Mouse (Mus musculus): ENCODE data around the gene Ssr4.
A peak's percentile ranks its signal among the peaks of the same experiment; 100 is the strongest.
"Not testable (repeated sequence)": the region's sequence is repeated elsewhere in the genome, so short reads cannot be mapped to it uniquely, and the experiment has no call there.

Gene Ssr4

DNA sequence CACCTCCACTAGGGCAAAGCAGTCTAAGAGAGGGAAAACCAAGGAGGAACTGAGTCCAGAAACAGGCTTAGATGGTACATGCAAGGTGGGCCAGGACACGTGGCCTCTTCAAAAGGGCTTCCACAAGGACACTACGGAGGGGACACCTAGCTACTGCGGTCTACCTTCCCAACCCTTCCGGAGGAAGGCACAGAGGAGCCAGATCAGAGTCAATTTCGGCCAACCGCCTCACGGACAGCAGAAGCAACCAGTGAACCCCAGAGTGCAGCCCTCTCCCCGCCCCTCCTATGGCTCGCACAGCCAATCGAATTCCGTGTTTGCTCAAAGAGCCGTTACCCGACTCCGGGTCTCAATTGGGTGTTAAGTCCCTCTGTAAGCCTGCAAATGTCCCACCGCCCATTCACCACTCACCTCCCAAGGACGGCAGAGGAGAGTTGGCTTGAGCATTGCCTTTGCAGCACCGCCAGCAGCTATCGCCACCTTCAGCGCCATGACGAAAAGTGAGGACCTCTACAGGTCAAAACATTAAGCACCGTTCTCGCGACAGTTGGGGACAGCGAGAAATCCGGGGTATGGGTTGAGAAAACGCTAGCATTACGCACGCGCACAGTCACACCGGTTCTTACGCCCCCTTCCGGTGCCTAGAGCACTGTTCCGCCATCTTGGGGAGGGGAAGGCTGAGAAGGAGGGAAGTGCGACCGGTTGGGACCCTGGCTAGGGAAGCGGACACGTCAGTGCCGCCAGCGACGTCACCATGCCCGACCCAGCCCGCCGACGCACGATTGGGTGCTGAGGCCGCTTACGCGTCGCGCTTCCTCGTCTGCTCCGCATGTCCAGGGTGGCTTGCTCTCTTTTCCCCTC lies at the start of gene Ssr4, which contains the start of gene Idh3g:
Gene Ssr4 (plus strand): TSS at position 665 of the 861 bp plus-strand sequence.
Gene Idh3g (minus strand): TSS at position 534 of the 861 bp plus-strand sequence.
- peak; percentile 96 for DNase-seq (ENCODE audit: low read depth)

DNA sequence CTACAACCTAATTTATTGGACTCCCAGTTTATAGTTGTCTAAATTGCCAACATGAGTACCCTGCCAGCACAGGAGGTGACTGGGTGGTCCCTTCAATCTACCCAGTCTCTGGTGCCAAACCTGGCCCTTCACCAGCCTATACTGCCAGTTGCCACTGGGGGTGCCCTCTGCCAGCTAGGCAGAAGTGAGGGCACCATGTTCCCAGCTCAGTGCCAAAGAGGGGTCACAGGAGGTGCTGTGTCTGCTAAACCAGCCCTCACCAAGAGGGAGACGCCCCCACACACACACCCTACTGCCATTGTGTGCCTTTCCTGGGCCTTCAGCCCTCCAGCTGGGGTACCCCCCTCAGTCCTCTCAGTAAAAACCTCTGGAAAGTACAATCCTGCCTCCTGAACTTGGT lies 48.7 kb upstream of the Ssr4 start:
- DNase-seq (ENCODE audit: low read depth), result no peak

DNA sequence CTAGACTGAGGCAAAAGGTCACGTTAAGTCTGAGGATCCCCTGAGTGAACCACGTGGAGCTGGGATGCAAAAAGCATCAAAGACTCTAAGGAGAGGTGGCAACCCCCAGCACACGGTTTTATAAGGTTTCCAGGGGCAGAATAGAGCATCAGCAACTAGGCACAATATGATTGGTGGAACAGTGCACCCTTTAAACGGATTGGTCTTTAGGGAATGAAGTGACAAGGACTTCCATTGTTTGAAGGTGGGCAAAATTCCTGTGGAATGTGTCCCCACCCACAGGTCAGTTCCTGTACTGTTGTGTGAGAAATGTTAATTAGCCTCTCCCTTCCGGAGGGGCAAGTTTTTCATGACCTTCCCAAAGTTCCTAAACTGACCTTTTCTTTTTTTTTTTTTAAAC lies 47.7 kb upstream of the Ssr4 start:
- DNase-seq (ENCODE audit: low read depth), result no peak

DNA sequence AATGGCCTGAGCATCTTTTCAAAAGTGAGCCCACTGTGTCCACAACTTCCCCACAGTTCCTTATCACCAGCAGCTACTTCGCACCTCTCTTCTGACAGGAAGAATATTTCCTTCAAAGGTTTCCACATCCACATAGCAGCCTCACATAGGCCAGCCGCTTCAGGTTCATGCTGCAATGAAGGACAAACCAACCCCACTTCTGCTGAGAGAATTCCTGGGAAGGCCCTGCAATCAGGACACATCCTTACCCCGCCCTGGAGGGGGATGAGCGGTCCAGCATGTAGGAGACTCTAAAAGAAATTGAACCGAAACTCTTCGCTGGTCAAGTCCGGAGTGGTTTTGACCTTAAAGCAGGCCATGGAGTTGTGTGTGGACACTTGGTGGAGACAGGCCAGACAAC lies 47.0 kb upstream of the Ssr4 start:
- not testable (repeated sequence) for DNase-seq (ENCODE audit: low read depth)

DNA sequence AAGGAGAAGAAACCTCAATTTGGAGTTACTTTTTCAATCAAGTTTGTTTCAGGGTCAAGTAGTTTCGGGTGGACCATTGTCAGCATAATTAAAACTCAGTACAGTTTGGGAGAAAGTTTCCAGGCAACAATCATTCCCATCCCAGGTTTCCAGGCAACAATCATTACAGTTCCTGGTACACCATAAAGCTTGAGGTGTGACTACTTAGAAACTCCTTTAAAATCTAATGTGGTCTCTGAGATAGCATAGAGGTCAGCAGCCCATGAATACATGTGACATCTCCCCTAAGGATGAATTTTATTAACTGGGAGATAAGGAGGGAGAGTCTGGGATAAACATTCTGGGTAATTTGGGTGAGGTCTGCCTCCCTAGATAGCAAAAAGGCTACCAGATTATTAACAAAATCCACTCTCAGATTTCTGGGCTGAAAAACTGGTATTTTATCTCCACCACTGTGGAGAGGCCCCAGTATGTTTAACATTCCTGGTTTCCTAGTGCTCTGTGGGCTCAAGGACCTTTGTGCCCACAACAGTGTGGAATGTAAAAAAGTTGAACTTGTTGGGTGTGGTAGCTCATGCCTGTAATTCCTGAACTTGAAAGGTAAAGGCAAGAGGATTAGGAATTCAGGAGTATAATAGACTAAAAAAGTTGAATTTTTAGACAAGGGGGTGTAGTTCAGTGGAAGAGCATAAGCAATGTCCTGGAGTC lies 41.9 kb upstream of the Ssr4 start:
- DNase-seq (ENCODE audit: low read depth), result no peak

DNA sequence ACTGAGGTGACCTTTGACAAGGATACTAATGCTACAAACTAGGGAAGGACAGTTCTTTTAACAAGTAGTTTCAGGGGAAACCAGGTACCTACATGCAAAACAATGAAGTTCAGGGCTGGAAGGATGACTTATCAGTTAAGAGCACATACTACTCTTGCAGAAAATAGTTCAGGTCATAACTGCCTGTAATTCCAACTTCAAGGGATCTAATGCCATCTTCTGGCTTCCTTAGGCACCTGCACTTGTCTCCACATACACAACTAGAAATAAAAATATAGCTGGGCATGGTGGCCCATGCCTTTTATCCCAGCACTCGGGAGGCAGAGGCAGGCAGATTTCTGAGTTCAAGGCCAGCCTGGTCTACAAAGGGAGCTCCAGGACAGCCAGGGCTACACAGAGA lies 37.9 kb upstream of the Ssr4 start:
- DNase-seq (ENCODE audit: low read depth), result no peak

DNA sequence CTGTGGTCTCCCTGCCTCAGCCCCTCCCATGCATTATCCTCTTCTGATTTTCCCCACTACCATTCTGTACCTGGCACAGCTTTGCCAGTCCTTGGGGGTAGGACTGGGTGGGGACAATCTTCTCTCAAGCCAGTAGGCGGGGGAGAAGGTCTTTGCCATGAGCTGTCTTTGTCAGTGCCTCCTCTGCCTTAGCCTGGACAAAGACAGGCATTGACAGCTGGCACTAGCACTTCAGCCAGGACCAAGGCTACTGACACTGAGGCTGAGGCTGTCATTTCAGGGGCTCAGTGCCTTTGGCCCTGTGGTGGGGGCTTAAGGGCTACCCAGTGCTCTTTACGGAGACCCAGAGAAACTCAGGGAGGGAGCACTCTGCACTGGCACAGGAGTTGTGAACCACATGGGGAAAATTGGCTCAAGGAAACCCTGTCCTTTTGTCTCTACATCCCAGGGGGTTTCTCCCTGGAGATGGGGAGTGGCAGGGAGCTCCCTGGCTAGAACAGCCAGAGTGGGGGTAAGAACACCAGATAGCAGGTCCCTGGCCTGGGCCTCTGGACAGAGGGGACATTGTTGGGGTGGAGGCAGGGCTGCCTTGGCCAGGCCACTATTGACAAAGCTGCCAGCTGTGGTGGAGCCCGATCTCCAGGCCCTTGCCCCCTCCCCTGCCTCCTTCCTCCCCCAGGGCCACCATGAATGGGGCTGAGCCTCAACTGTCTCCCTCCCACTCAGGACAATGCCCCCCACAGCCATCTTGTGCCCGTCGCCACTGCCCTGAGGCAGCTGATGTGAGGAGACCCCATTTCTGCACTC lies 30.3 kb upstream of the Ssr4 start, which contains the start of gene Plxnb3:
Gene Plxnb3 (plus strand): TSS at position 757 of the 807 bp plus-strand sequence.
- no peak for DNase-seq (ENCODE audit: low read depth)

DNA sequence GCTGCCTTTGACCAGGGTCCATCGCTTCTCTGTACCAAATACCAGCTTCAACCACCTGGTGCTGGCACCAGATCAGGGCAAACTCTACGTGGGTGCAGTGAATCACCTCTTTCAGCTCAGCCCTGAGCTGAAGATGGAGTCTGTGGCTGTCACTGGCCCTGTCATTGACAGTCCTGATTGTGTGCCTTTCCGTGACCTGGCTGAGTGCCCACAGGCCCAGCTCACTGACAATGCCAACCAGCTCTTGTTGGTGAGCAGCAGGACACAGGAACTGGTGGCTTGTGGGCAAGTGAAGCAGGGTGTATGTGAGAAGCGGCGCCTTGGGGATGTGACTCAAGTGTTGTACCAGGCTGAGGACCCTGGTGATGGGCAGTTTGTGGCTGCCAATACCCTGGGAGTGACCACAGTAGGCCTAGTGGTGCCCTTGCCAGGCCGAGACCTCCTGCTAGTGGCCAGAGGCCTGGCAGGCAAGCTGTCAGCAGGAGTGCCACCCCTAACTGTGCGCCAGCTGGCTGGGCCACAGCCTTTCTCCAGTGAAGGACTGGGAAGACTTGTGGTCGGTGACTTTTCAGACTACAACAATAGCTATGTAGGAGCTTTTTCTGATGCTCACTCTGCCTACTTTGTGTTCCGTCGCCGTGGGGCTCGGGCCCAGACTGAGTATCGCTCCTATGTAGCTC lies 28.1 kb upstream of the Ssr4 start:
- DNase-seq (ENCODE audit: low read depth), result no peak

DNA sequence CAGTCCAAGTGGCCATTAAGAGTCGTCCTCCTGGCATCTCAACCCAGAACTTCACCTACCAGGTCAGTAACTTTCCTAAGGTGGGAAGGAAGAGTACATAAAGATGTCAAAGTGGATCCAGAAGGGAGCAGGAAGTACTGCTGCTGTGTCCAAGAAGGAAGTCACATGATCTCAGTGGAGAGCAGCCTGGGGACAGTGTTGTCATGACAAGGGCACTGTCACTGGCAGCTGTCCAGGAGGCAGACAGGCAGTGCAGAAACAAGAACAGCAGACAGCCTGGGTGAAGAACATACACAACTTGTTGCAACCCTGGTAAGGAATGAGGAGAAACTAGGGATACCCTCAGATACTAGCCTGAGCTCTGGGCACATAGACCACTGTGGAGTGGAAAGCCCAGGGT lies 21.5 kb upstream of the Ssr4 start:
- no peak for DNase-seq (ENCODE audit: low read depth)

DNA sequence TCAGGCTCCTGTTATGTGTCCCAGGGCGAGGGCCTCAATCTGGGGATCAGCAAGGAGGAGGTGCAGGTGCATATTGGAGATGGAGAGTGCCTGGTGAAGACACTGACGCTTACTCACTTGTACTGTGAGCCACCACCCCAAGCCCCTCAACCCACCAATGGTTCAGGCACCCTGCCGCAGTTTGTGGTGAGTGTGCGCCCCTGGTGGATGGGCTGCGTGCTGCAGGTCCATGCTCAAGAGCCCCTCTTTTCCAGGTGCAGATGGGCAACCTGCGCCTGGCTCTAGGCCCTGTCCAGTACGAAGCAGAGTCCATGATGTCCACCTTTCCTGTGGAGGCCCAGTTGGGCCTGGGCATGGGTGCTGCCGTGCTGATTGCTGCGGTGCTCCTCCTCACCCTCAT lies 19.6 kb upstream of the Ssr4 start:
- peak; percentile 16 for DNase-seq (ENCODE audit: low read depth)

DNA sequence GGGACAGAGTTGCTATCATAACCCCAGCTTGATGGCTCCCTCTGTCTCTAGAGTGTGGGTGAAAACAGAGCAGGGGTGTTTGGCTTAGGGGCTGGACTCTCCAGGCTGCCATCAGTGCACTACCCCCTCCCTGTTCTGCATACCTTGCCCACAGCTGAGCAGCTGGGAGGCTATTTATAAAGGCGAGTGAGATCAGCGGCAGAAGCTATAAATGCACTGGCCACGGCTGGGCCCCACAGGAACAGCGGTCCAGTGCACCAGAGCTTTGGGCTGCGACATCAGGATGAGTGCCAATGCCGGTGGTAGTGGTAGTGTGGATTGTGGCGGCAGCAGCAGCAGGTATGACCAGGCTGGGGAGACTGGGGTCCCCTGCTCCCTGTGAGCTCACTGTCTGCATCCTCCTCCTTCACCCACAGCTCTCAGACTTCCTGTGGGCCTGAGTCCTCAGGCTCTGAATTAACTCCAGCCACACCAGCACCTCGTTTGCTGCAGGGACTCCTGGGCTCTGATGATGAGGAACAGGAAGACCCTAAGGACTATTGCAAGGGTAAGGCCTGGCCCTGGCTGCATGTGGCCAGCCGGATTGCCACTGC lies 12.6 kb upstream of the Ssr4 start, which contains the start of gene Srpk3:
Gene Srpk3 (plus strand): TSS at position 238 of the 593 bp plus-strand sequence.
- DNase-seq (ENCODE audit: low read depth), result no peak

DNA sequence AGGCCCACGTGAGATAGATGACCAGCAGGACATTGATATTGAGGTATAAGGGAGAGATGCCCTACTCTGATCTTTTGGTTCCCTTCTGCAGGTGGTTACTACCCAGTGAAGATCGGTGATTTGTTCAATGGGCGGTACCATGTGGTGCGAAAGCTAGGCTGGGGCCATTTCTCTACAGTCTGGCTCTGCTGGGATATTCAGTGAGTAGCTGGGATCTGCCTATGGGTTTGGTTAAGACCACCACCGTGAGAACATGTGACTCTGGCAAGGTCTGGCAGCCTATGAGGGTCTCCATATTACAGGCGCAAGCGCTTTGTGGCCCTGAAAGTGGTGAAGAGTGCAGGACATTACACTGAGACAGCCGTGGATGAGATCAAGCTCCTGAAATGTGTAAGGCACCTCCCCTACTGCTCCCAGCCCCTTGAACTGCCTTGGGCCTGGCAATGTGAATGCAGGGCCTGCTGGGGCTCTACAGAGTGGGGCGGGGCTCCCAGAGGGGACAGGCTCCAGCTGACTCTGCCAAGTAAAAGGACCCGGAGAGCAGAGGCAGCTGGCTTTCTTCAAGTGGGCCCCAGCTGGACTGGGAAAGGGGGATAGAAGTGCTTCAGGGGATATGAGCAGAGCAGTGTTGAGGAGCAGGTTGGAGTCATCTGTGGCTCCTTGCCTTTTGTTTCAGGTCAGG lies 11.9 kb upstream of the Ssr4 start:
- no peak for DNase-seq (ENCODE audit: low read depth)

DNA sequence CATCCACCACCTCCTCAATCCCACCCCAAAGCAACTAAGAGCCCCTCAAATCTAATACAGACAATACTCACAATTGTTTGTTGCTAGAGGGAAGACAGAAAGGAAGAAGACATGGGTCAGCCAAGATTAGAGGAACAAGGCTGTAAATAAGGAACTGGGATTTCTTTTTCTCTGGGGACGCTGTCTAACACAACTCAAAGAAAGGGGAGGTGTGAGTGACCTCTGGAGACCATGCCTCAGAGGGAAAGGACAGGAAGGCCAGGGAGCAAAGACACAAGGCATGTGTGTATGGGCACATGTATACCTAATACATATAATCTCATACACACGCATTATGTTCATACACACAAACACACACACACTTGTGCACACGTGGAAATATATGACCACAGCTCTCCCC lies 4.6 kb upstream of the Ssr4 start:
- DNase-seq (ENCODE audit: low read depth), result no peak

DNA sequence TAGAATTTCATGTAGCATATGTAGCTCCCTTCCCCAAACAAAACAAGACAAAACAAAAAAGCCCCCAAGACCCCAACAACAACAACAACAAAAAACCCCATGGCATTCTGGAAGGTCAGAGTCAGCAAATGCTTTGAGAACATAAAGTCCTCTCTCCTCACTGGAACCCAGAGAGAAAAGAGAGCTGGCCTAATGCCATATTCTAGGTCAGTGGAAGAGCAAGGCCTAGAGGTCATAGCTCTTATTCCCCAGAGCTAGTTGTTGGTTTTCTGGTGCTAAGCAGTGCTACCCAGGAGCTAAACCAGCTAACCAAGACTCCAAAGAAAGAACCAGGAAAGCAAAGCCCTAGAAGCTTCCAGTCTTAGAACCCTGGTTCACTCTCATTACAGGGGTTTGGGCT lies 1.2 kb upstream of the Ssr4 start:
- no peak for DNase-seq (ENCODE audit: low read depth)

DNA sequence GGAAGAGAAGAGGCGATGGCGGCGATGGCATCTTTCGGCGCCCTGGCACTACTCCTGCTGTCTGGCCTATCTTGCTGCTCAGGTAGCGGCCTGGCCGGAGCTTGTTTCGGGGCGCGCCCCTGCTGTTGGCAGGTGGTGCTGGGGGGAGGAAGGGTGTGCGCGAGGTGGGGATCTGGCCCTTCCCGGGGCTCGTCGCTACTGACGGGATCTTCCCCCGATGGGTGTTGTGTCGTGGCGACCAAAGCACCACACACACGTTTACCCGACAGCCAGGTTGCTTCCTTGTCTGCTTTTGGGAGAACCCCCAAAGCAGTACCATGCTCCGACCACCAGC lies 364 bp downstream of the Ssr4 start:
- no peak for DNase-seq (ENCODE audit: low read depth)

DNA sequence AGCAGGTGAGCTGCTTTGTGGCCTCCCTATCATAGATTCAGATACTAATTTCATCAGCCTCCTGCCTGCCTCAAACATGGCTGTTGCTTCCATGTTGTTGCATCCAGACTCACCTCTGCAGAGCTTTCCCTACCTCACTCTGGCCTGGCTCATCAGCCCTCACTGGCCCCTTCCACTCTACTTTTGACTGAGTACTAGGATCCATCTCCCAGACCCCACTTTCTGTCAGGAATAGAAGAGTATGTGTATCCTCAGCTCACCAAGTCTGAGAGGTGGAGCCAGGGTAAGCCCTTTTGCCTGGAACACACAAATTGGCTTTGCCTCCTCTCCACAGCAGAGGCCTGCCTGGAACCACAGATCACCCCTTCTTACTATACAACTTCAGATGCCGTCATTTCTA lies 1.7 kb downstream of the Ssr4 start:
- no peak for DNase-seq (ENCODE audit: low read depth)

DNA sequence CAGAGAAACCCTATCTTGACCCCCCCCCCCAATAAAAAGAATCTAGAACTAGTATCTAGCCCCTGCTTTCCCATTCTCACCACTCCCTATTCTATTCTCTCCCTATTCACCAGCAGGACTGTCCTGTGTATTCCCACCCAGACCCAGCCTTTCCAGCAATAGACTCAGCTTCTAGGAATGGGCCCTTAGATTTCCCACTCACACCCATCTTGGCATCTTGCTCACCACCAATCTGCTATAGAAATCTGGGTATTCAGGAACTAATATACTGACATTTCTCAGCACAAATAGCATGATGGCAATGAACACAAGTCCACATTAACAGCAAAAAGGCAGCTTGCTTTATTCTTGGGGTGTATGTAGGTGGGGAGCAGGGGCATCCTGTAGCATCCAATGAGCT lies 6.2 kb downstream of the Ssr4 start:
- no peak for DNase-seq (ENCODE audit: low read depth)

DNA sequence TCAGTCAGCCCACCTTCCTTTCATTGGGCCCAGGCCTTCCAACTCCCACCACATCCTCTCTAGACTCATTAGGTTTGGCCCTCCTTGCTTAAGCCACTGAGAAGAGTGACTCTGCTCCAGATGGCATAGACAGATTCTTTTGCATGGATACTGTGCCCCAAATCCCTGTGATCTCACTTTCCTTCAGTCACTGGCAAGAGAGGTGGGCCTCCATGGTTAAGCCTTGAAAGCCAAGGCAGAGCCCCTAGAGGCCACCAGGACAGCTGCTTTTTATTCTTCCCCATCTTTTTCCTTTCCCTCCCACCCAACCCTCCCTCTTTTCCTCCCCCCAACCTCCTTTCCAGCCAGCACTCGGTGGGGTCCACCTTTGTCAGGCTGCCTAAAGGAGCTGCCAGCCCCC lies 6.7 kb downstream of the Ssr4 start:
- no peak for DNase-seq (ENCODE audit: low read depth)

DNA sequence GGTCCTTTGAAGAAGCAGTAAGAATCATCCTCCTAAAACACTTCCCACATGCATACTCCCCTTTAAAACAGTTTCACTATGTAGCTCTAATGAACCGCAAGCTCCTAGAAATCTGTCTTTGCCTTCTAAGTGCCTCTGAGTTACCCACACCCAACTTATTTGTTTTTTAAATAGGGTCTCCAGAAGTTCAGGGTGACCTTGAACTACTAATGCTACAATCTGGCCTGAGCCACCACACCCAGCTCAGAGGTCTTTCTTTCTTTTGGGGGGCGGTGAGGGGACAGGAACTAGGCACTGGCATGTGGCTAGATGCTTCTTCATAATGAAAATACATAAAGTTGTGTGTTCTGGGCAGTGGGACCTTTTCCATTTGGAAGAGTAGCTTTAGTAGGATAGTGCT lies 10.7 kb downstream of the Ssr4 start:
- no peak for DNase-seq (ENCODE audit: low read depth)

DNA sequence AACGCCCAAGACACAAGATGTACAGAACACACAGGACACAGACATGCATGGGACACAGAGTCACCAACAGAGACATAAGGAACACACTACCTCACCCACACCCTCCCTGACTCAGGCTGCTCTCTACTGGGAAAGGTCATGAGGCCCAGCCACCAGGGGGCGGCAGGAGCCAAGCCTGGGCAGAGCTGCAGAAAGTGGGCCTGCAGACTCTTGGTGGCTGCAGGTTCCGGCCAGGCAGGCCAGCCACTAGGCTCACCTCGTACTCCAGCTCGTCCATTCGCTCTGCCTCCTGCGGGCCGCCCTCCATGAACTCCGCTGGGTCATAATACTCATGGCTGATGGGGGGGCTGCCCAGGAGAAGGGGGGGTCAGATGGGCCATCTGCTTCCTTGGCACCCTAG lies 11.7 kb downstream of the Ssr4 start:
- DNase-seq (ENCODE audit: low read depth), result peak; percentile 78

DNA sequence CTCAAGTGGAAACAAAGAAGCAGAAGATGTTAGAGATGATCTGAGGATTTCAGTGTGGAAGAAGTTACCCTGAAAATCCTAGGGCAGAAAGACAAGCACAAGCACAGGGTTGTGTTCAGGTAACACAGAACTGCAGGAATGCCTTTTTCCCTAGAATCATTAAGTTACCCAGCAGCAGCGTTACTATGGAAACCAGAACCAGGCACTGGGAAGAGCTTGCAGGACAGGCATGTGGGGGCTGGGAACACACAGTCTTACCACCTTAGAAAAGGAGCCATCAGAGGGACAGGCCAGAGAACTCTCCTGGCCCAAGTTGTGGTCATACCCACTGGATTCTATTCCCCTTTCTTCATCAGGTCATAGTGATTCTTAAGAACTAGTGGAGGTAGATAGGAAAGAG lies 19.0 kb downstream of the Ssr4 start:
- DNase-seq (ENCODE audit: low read depth), result no peak
